Mouse (Mus musculus): ENCODE measurements at regions not wholly inside any gene's neighbourhood (a gene's known extent, or its start where the extent isn't known, plus 50 kb on each side); places are given as distances from the start of the nearest gene placed in this dataset.

DNA sequence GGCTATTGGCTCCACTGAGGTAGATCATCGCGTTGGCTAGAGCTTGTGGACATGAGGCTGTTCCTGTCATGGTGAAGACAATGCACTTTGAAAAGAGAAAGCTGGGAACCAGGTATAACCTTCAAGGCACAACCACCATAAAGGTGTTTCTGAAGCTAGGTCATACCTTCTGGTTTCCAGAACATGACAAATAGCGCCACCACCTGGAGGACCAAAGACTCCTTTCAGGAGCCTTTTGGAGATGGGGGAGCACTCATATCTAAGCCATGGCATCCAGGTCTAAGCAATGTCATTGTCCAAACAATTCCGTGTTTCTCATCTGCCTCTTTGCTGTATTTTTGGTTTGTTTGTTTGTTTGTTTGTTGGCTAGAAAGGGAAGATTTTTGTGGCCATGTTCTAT, 113.7 kb upstream of the Lsm14a start:
- no peak for DNase-seq (ENCODE audit: low spot score in 2 of 2)

DNA sequence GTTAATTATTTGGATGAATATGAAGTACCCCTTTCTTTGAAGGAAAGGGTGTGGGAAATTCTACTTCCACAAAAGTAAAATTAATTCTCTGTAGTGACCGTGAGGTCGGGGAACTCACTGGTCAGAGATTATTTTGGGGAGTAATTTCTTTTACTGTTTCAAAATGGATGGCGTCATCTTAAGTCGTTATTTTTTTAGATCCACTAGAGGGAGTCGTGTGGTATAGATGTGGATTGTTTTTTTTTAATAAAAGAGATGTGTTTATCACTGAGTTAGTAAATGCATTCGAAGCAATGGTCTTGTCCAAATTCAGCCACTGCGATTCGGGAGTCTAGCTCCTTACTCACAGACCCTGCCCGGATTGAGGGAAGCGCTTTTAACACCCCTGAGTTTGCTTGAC, 100.8 kb upstream of the Lsm14a start:
- DNase-seq (ENCODE audit: low spot score in 2 of 2), result no peak

DNA sequence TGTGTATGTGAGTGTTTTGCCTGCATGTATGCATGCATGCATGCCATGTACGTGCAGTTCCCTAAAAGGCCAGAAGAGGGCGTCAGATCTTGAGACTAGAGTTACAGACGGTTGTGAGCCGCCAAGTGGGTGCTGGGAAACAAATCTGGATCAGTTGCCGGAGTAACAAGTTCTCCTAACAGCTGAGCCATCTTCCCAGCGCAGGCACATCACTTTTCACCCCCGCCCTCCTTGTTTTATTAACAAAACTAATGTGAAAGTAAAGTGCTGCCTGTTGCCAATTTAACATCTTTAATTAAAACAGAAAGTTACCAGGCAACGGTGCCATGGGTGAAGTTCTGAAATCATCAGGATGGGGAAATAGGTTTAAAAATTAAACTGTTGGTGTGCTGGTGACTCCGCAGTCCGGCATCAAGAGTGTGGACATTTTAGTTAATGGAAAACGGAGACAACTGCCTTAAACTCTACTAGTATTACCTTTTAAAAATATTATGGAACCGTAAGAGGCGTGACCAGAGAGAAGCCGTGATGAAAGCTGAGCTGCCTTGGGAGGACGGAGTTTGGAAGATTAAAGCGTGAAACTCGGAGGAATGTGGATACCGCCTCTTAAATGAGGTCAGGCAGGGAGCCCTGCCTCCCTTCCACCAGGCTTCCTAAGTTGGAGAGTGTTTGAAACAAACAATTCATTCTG, 91.9 kb upstream of the Lsm14a start:
- no peak for DNase-seq (ENCODE audit: low spot score in 2 of 2)

- no peak for DNase-seq (ENCODE audit: low spot score in 2 of 2)
Measured at GRCm38 (mm10) chr7:34483368-34483767, 90.3 kb upstream of the Lsm14a start.

GRCm38 (mm10) chr7:34480771-34481170, 87.7 kb upstream of the Lsm14a start:
- no peak for DNase-seq (ENCODE audit: low spot score in 2 of 2)

DNA sequence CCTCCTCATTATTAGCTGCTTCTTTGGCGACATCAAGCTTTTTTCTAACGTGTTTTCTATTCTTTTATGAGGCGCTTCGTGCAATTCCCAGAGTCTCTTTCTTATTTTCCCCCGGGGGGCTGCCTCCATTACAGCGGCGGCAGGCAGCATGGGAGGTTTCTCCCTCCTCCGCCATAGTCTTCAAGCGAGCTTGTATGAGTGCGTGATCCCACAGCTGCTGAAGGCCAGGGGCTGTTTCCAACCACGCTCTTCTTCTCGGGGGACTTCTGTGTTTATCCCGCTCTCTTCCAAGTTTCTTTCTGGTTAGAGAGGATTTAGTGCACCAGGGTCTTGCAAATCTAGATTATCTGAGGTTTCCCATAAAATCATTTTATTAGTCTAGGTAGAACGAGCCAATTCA, 77.9 kb upstream of the Lsm14a start:
- no peak for DNase-seq (ENCODE audit: low spot score in 2 of 2)

GRCm38 (mm10) chr7:34462069-34462468, 69.0 kb upstream of the Lsm14a start:
- DNase-seq (ENCODE audit: low spot score in 2 of 2), result peak in 1 of 2 experiments; percentile 16

GRCm38 (mm10) chr7:34459834-34460495, 66.8 kb upstream of the Lsm14a start:
- no peak for DNase-seq (ENCODE audit: low spot score in 2 of 2)

GRCm38 (mm10) chr7:34458851-34459250, 65.7 kb upstream of the Lsm14a start:
- DNase-seq (ENCODE audit: low spot score in 2 of 2), result no peak

- DNase-seq (ENCODE audit: low spot score in 2 of 2), result no peak
Measured at GRCm38 (mm10) chr7:34448364-34448763, 55.2 kb upstream of the Lsm14a start.

GRCm38 (mm10) chr7:34444263-34444662, 51.1 kb upstream of the Lsm14a start:
- no peak for DNase-seq (ENCODE audit: low spot score in 2 of 2)
